Mouse (Mus musculus): ENCODE data around the gene Hist1h2ai. TPM values are rescaled to one million over a fixed set of nuclear protein-coding genes. Genes with fewer than 3 reads are reported as not detected.
"Not testable (repeated sequence)": the region's sequence is repeated elsewhere in the genome, so short reads cannot be mapped to it uniquely, and the experiment has no call there.

Hist1h2ai gene
- total RNA-seq (2021), result 100 to 1,000 TPM; 125 TPM
- long read RNA-seq, experiment 1, partial matches to known transcripts, result 0 of 2 reads
- long read RNA-seq, experiment 1, other reads (novel, unspliced or antisense), result 0 of 2 reads
- long read RNA-seq, experiment 2, result 0 reads

DNA sequence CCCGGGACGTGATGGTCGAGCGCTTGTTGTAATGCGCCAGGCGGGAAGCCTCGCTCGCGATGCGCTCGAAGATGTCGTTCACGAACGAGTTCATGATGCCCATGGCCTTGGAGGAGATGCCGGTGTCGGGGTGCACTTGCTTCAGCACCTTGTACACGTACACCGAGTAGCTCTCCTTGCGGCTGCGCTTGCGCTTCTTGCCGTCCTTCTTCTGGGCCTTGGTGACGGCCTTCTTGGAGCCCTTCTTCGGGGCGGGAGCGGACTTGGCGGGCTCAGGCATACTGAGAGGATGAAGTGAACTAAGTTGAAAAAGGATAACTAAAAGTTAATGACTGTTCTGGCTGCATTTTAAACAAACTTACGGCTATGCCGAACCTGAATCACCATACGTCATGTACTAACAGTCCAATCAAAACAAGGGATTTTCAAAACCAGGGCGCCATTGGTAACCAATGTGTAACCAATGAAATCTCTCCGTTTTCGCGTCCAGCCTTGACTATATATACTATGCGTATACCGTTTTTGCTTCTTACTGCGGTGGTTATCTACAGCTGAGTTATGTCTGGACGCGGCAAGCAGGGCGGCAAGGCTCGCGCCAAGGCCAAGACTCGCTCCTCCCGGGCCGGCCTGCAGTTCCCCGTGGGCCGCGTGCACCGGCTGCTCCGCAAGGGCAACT lies at the start of gene Hist1h2ai, which contains the start of gene Hist1h2bl:
Gene Hist1h2ai (plus strand): TSS at position 559 of the 676 bp plus-strand sequence.
Gene Hist1h2bl (minus strand): TSS at position 280 of the 676 bp plus-strand sequence.
- DNase-seq, result peak; percentile 38

DNA sequence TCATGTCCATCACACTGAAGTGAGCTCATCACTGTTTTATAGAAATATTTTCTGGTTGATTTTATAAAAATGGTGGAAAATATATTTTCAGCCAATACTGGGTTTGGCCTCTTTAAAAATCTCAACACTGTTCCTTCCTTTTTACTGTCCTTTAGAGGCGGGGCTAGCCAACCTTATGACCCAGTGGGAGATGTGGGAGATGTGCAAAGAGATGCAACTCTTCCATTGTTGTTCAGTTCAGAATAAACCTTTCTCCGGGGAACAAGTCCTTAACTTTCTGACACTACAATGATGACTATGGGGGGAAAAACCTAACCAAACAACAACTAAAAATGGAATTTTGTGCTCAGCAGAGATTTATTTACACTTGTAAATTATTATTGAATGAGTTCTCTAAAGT lies 38.9 kb upstream of the Hist1h2ai start, which contains the start of gene Olfr1360:
Gene Olfr1360 (minus strand): TSS at position 101 of the 400 bp plus-strand sequence.
- DNase-seq, result no peak

DNA sequence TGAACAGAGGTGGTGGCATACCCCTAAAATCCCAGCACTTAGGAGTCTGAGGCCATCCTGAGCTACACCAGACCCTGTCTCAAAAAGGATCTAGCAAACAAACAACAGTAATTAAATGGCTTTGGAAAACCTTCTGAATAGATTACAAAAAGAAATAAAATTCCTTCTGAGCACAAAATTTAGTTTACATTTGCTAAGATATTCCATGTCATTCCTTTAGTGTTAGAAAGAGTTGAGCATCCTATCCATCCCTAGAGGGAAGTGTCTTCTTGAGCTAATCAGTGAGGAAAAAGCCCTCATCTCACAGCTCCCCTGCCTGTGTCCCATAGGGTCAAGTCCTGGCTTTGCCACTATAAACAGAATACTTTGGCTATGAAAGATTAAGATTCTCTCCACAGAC lies 18.4 kb upstream of the Hist1h2ai start, which contains the start of gene Olfr1359:
Gene Olfr1359 (plus strand): TSS at position 301 of the 400 bp plus-strand sequence.
- DNase-seq, result no peak

DNA sequence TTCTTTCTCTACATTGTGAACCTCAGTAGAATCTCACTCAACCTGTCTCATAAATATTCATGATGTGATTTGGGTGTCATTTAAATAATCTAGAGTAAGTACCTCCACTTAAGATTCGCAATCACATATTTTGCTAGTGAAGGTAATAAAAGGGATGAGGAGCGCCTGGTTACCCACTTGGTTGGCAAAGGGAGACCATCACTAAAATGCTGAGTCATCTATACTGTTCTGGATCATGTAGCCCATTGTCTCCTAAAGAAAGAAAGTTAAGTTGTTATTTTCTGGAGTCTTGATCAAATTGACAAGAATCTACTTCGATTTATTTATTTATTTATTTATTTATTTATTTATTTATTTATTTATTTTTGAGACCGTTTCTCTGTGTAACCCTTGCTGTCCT lies 9.6 kb upstream of the Hist1h2ai start:
- no peak for DNase-seq

DNA sequence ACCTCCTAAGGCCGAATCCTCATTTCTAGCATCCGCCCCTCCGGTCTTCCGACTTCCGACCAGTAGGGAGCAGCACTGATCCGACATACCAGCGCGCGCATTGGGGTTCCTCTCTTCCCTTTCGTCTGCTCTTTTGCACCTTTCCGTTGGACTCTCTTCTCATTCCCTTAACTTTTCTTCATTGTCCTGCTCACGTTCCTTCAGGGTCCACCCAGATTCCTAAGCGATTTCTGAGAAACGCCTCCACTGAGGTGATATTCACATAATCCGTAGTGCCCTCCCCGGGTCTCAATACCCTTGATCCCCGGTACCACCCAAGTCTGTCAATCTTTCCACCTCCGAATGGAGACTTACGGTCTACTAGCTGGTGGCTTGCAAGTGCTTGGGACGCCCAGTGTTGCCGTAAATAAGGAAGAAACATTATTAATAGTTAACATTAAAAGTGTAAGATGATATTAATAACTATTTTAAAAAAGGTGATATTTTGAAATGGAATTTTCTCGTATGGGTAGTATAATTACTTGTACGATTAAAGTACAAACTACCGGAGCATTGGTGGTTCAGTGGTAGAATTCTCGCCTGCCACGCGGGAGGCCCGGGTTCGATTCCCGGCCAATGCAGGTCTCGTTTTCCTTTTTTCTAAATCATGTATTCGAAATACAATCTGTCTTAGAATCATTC lies 6.1 kb upstream of the Hist1h2ai start:
- DNase-seq, result peak; percentile 84

DNA sequence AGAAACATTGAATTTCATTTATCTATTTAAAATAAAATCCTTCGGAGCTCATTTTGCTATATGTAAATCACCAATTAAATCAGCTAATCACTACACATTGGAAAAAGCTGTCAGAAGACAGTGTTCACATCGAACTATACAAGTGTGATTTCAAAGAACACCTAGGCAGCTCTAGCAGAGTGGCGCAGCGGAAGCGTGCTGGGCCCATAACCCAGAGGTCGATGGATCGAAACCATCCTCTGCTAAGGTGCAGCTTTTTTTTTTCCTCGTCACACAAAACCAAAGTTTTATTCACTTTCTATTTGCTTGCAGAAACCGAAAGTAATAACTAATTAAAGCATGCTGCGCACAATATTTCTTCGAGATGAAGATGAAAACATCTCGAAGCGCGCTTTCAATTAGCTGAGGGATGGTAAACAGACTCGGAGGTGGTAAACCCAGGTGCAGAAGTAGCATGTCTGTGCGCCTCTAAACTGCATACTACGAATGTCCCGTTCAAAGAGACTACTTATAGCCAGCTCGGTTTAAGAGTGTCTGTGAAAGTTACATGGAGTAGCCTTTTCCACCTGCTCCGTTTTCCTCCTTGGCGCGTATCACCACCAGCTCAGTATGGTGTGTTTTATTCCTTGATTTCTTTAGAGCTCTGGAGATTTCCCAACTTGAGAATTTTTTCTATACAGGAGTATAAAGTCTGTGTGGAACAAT lies 5.2 kb upstream of the Hist1h2ai start:
- peak; percentile 63 for DNase-seq

DNA sequence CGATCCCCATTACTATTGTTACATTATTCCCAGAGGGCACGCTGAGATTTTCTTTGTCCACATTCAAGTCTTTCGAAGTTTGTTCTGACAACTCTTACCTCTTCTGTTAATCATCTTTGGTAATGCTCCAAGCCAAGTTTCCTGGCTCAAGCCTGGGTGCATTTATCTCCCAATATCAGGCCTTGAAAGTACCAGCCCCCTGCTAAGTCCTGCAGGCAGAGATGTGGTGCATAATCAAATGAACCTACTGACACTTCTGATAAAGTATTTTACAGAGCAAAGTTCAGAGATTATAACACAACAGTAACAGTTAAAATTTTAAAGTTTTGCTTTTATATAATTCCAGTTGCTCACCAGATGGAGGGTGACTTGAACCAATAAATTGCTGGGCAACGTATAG lies 4.5 kb upstream of the Hist1h2ai start:
- DNase-seq, result no peak

DNA sequence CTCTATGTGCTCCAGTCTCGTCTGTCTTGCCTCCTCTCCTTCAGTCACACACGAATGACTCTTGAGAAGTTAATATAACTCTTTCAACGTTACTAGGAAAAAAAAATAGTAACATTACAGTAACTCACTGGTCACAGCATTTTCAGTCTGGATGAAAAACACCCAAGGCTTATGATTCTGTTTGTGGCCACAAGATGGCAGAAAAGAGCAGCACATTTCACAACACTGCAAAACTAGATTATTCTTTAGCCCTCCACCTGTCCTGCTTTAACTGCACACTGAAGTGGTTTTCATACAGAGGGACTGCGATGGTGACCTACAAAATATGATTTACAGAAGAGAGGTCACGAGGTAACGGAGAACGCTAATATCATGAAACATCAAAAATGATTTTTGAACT lies 1.5 kb upstream of the Hist1h2ai start:
- peak; percentile 31 for DNase-seq

DNA sequence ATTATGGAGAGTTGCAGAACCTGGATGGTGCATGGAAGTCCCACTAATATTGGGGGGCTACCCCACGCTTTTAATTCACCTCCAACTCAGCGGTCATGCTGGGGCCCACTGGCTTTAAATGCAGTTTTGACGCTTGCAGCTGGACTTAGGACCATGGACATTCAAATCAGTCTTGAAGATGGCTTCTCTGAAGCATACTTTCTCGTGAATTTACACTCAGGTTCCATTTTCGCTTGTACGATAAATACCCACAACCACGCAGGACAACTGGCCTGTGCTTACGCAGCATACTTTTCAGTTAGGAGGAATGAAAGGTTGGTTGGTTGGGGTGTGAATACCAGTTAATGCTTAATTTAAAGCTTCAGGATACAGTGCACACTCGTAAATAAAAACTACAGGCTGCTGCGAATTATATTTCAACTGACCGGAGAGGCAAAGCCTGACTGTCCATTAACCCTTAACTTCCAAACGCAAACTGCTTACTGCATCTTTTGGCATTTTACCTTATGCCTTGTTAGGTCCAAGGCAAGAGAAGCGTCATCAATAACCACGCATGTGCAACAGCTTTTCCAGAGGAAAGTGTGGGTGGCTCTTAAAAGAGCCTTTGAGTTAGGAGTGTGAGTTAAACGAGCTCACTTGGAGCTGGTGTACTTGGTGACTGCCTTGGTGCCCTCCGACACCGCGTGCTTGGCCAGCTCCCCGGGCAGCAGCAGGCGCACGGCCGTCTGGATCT lies 925 bp upstream of the Hist1h2ai start:
- no peak for DNase-seq

DNA sequence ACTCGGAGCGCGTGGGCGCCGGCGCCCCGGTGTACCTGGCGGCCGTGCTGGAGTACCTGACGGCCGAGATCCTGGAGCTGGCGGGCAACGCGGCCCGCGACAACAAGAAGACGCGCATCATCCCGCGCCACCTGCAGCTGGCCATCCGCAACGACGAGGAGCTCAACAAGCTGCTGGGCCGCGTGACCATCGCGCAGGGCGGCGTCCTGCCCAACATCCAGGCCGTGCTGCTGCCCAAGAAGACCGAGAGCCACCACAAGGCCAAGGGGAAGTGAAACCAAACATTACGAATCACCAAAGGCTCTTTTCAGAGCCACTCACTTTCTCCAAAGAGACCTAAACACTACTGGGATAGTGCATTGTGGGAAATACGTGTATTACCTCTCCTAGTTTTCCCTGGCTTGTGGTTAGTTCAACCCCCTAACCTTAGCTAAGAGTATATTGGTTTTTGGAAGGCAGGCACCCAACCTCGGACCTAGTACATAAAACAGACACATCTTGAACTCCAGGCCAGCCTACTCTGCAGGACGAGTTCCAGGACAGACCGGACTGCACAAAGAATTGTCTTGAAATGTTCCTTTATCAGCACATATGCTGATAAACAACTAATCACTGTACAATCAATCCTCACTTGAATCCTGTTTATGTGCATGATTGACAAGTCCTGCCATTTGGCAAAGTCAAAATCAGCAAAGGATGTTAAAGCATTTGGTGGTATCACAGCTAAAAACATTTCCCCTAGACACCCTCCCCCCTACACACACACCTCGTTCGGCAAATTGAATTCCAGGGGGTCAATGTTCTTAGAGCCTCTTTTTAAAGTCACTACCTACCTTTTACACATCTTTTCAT lies 544 bp downstream of the Hist1h2ai start:
- not testable (repeated sequence) for DNase-seq

DNA sequence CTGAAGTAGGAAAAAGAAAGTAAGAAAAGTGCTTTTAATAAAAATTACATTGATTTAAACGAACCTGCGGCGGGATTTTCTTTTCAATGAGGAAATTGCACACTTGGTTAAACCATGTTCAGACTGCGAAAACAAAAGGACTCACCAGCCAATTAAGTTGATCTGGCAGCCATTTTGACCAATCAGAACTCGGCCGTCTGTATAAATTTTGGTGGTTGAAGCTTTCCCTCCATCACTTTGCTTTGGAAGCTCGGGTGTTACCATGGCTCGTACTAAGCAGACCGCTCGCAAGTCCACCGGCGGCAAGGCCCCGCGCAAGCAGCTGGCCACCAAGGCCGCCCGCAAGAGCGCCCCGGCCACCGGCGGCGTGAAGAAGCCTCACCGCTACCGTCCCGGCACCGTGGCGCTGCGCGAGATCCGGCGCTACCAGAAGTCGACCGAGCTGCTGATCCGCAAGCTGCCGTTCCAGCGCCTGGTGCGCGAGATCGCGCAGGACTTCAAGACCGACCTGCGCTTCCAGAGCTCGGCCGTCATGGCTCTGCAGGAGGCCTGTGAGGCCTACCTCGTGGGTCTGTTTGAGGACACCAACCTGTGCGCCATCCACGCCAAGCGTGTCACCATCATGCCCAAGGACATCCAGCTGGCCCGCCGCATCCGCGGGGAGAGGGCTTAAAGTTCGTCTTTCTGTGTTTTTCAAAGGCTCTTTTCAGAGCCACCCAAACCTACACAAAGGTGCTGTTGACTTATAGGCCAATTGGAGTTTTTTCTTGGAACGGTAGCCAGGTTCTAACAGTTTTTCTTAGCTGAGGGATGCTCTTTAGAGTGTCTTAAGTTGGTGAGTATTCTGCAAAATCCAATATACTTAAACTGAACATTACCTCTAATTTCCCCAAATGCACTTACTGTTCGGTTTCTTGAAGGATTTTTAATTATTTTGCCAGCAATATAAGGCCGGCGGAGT lies 1.5 kb downstream of the Hist1h2ai start, which contains the start of gene Hist1h3h:
Gene Hist1h3h (plus strand): TSS at position 263 of the 961 bp plus-strand sequence.
- peak; percentile 62 for DNase-seq

DNA sequence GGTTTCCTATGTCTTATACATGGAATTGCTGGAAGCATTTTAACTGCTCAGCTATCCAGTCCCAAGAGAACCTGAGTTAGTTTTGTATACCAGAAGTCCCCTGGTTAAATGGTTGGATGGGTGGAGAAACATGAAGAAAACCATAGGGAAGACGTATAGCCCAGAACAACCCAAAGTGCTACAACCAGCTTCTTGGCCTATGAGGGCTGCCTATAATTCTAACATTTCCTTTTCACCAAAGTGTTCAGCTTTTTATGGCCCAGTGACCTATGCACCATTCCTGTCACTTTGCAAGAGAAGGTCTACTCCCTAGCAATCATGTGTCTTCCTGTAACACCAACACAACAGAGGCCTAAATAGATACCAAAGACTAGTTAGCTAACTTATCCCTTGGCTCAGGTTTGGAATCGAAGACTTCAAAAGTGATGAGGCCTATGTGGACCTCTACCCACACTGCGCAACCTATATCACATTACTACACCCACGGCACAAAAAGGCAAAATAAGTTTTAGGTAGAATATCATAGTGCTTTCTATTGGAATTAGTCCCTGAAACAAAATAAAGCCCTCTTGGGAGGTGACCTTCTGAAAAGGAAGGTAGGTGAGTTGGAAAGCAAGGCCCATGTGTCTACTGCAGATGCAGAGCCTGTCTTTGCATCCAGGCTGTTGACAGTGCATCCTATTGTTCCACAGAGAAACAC lies 2.3 kb downstream of the Hist1h2ai start:
- no peak for DNase-seq

DNA sequence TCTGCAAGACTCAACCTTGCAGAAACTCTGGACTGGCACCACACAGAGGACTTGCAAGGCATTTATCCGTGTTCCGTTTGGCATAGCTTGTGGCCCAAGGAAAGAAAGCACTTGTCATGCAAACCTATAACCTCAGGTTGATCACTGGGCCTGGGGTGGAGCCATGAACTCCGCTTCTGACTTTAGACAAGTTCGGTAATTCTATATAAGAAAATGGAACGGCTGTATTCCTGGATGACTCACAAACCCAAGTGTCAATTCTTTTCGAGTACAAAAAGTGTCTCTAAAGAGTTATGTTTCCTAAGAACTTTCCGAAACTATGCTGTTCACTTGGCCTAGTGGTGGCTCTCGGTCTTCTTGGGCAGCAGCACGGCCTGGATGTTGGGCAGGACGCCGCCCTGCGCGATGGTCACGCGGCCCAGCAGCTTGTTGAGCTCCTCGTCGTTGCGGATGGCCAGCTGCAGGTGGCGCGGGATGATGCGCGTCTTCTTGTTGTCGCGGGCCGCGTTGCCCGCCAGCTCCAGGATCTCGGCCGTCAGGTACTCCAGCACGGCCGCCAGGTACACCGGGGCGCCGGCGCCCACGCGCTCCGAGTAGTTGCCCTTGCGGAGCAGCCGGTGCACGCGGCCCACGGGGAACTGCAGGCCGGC lies 5.0 kb downstream of the Hist1h2ai start:
- DNase-seq, result not testable (repeated sequence)

DNA sequence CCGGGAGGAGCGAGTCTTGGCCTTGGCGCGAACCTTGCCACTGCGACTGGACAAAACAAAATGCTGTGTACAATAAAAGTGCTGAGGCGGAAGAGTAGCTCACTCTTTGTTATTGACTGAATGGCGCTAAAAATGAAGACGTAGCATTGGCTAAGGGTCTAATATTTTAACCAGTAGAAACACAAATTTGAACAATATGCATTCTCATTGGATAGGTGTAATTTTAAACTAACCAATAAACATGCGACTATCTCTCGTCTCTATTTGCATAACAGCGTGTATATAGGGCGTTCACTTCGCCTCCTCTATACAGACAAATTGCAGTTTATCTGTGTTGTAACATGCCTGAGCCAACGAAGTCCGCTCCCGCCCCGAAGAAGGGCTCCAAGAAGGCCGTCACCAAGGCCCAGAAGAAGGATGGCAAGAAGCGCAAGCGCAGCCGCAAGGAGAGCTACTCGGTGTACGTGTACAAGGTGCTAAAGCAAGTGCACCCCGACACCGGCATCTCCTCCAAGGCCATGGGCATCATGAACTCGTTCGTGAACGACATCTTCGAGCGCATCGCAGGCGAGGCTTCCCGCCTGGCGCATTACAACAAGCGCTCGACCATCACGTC lies 5.6 kb downstream of the Hist1h2ai start, which contains the start of gene Hist1h2bm:
Gene Hist1h2bm (plus strand): TSS at position 288 of the 616 bp plus-strand sequence.
- peak; percentile 22 for DNase-seq

DNA sequence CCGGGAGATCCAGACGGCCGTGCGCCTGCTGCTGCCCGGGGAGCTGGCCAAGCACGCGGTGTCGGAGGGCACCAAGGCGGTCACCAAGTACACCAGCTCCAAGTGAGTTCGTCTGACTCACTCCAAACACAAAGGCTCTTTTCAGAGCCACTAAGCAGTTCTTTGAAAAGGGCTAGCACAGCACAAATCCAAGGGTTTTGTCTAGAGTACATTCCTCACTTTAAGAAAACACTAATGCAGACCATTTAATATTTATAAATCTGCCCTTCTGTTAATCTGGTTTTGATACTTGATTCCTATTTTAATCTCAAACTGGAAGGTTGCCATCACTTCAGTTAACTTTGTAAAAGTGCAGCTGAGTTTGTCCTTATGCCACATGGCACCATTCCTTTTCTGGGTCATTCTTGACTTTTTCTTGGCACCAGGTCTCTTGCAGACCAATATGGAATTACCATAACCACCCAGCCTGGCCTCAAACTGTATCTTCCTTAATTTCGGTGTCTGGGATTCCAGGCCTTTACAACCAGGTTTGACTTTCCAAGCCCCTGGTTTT lies 6.2 kb downstream of the Hist1h2ai start:
- no peak for DNase-seq

DNA sequence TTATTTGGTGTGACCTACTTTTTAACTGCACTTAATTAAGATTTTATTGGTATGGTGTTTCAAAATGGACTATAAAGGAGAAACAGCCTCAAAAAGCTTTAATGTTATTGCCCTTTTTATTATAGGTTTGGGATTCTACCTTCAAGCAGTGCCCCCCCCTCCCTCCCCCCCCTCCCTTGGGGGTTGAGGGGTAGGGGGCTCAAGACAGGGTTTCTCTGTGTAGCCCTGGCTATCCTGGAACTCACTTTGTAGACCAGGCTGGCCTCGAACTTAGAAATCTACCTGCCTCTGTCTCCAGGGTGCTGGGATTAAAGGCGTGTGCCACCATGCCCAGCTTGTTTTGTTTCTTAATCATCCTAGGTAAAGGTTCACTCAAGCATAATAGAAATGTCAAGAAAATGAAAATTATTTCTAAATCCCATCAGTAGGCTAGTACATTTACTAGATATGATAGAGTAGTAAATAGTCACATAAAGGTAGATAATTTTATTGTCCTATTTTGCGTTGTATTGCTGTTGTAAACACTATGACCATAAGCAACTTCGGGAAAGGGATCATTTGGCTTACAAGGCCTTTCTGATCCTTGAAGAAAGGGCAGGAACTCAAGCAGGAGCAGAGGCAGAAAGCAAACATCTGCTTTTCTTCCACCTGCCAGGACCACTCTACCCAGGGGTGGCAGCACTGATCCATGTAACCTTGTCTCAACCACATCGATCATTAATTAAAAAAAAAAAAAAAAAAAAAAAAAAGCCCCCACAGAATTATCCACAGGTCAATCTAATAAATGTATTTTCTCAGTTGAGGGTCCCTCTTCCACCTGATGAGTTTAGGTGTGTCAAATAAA lies 7.0 kb downstream of the Hist1h2ai start:
- no peak for DNase-seq

All from gastrocnemius, postnatal 10 days (tissue).